Mouse (Mus musculus) neural tube, embryonic 14.5 days (tissue): ENCODE data around the gene Gle1. TPM values are rescaled to one million over a fixed set of nuclear protein-coding genes. Genes with fewer than 3 reads are reported as not detected.
A peak's percentile ranks its signal among the peaks of the same experiment; 100 is the strongest.
"Not testable (repeated sequence)": the region's sequence is repeated elsewhere in the genome, so short reads cannot be mapped to it uniquely, and the experiment has no call there.

Source experiments
- ATAC-seq: fragments of 200-750 bp; cut with Nextera tagmentation; 2 replicates; pipeline ENCODE4 v1.8.0; 2017; ENCODE audit warnings: low read depth, mild to moderate bottlenecking, moderate TSS enrichment, moderate library complexity
- H3K27ac ChIP-seq: fragments of 300-500 bp; sonication (generic); 2 replicates; pipeline ENCODE4 v1.5.1; 2014; ENCODE audit warnings: low read depth, mild to moderate bottlenecking, control low read depth, low read length, moderate library complexity, mixed read lengths
- H3K27me3 ChIP-seq: fragments of 300-500 bp; sonication (generic); 2 replicates; pipeline ENCODE4 v1.6.1; 2014; ENCODE audit warnings: low read length; ENCODE audit not compliant: control insufficient read depth, insufficient read depth
- H3K36me3 ChIP-seq: fragments of 300-500 bp; sonication (generic); 2 replicates; pipeline ENCODE4 v1.6.1; 2014; ENCODE audit warnings: low read length, mixed read lengths; ENCODE audit not compliant: control insufficient read depth, insufficient read depth
- H3K4me1 ChIP-seq: fragments of 300-500 bp; sonication (generic); 2 replicates; pipeline ENCODE4 v1.6.1; 2014; ENCODE audit warnings: low read length; ENCODE audit not compliant: control insufficient read depth, insufficient read depth
- H3K4me2 ChIP-seq: fragments of 300-500 bp; sonication (generic); 2 replicates; pipeline ENCODE4 v1.6.1; 2014; ENCODE audit warnings: mild to moderate bottlenecking, low read depth, low read length, control low read depth
- H3K4me3 ChIP-seq: fragments of 300-500 bp; sonication (generic); 2 replicates; pipeline ENCODE4 v1.5.1; 2014; ENCODE audit warnings: low read depth, low read length, control low read depth, mixed read lengths
- H3K9ac ChIP-seq: fragments of 300-500 bp; sonication (generic); replicated peaks from 2 replicates; pipeline ENCODE4 v1.6.1; 2014; ENCODE audit warnings: low read depth, mild to moderate bottlenecking, control low read depth, low read length, mixed read lengths
- H3K9me3 ChIP-seq: fragments of 300-500 bp; sonication (generic); 2 replicates; pipeline ENCODE4 v1.6.1; 2016; ENCODE audit warnings: low read length; ENCODE audit not compliant: control insufficient read depth
- WGBS: fragments of 180-500 bp; shearing (Covaris S2); extraction: QIAGEN DNeasy Blood & Tissue Kit; methylation state at CpG from one replicate; pipeline ENCODE4 v1.1.7; 2014; 5-methylcytosine and 5-hydroxymethylcytosine counted together
- polyA plus RNA-seq: library from polyadenylated mRNA; unstranded; fragments of >200 nt; fragmentation: Nextera tagmentation; extraction: Ambion mirVana; gene quantifications from 2 replicates; pipeline ENCODE4 v1.2.1, GENCODE M21; 2014

Gene Gle1
- polyA plus RNA-seq: 66.2 and 67.4 TPM in 2 replicates

DNA sequence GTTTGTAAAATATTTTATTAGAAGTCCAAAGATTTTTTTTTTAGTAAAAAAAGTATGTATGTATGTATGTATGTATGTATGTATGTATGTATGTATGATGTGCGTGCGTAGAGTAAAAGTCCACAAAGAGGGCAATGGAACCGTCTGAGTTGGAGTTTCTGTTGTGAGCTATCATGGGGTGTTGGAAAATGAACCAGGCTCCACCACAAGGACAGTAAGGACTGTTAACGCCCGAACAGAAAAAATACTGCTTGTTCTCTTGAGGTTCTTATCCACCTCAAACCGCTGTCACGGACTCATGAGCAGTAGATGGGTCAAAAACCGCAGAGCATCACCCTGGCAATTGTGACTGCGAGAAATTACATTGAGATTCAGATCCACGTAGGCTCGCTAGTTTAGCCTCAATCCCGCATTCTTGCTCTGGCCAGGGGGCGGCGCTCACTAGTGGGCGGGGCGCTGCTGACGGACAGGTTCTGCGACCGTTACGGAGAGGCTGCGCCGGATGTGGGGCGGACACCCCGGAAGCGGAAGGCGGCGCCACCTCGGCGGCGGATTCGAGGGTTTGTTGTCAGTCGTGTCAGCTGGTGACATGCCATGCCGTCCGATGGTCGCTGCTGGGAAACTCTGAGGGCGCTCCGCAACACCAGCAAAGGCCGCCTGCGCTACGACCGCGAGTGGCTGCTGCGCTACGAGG lies at the start of gene Gle1:
Gle1 (plus strand) TSS at position 521 of the 694 bp plus-strand sequence.
- Histone ChIP-seq H3K4me2 (peak within 1 kb of the TSS; percentile 73), H3K9ac (peak within 1 kb of the TSS; percentile 44; the same call in 1 of the 2 replicates), H3K27me3 (no peaks in the 10 kb centered on the region), H3K4me3 (peak within 1 kb of the TSS; percentile 90), H3K9me3 (no peaks in the 10 kb centered on the region), H3K36me3 (peaks cover 24% of the 10 kb centered on the region), H3K4me1 (peaks cover 5% of the 10 kb centered on the region), H3K27ac (peak within 1 kb of the TSS; percentile 78)
- 4% methylated on average over 44 of the region's 44 CpGs for WGBS
- ATAC-seq: peak; percentile 97

DNA sequence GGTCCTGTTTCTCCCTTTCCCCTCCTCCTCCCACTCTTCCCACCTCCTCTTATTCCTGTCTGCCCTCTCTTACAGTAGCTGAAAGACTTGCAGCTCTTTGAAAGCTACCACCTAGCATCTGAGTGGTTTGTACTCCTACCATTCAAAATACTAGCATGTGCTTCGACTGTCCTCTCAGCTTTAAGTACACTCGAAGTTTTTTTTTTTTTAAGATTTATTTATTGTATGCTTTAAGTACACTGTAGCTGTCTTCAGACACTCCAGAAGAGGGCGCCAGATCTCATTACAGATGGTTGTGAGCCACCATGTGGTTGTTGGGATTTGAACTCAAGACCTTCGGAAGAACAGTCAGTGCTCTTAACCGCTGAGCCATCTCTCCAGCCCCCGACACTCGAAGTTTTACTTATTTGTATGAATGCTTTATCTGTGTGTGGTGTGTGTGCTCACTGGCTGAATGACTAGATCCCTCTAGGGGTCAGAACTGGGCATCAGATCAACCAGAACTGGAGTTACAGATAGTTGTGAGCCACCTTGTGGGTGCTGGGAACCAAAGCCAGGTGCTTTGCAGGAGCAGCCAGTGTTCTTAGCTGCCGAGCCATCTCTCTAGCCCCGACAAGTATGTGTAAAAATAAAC lies 48.5 kb upstream of the Gle1 start:
- 87% methylated on average over 9 of the region's 9 CpGs for WGBS
- not testable (repeated sequence) for H3K9ac ChIP-seq, H3K4me3 ChIP-seq, H3K27ac ChIP-seq, ATAC-seq, H3K4me2 ChIP-seq, H3K9me3 ChIP-seq, H3K36me3 ChIP-seq, H3K27me3 ChIP-seq
- H3K4me1 ChIP-seq: peaks cover 13% of the 10 kb centered on the region

DNA sequence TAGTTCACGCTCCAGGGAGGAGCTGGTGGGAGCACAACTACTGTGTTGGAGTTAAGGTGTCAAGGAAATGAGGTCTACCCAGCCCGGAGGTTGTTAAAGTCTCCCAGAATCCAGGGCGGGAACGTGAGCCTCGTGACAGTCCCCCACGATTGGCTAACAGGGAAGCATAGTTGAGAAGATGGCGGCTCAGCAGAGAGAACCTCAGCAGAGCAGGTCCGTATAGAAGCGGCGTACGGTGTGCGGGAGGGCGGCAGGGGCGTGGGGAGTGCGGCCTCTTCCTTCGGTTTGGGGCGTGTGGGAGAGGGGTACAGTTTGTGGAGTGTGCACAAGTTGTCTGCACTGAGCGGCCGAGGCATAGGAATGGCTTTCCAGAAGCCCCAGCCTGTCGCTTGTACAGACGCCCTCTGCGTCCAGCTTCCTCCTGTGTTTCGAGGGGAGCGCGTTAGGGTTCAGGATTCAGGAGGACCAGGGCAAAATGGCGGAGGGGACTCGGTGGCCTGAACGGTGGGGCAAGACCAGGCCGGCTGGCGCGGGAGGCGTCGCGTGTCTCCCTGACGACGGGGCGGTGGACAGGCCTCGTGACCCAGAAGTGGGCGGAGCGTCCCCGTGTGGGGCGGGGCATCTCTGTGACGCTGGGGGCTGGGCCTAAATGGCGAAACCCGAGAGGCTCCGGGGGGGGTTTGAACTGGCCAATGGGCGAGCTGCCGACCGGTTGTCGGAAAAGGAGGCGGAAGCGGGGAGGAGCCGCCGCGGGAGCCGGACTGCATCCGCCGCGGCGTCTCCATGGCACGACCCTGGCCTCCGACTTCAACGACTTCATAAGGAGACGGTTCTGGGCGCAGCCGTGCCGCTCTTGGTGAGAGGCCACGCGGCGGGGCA lies 45.9 kb upstream of the Gle1 start, which contains the start of gene Odf2:
Odf2 (plus strand) TSS at position 156 of the 879 bp plus-strand sequence.
- H3K4me2 ChIP-seq: peak within 1 kb of the TSS; percentile 85
- peaks cover 14% of the 10 kb centered on the region for H3K4me1 ChIP-seq
- H3K27ac ChIP-seq: peak within 1 kb of the TSS; percentile 84
- 1% methylated on average over 67 of the region's 70 CpGs for WGBS
- no peaks in the 10 kb centered on the region for H3K9me3 ChIP-seq
- peaks cover 8% of the 10 kb centered on the region for H3K36me3 ChIP-seq
- peak within 1 kb of the TSS; percentile 89 for H3K9ac ChIP-seq
- H3K27me3 ChIP-seq: no peaks in the 10 kb centered on the region
- peak; percentile 90 for ATAC-seq
- peak within 1 kb of the TSS; percentile 97 for H3K4me3 ChIP-seq

DNA sequence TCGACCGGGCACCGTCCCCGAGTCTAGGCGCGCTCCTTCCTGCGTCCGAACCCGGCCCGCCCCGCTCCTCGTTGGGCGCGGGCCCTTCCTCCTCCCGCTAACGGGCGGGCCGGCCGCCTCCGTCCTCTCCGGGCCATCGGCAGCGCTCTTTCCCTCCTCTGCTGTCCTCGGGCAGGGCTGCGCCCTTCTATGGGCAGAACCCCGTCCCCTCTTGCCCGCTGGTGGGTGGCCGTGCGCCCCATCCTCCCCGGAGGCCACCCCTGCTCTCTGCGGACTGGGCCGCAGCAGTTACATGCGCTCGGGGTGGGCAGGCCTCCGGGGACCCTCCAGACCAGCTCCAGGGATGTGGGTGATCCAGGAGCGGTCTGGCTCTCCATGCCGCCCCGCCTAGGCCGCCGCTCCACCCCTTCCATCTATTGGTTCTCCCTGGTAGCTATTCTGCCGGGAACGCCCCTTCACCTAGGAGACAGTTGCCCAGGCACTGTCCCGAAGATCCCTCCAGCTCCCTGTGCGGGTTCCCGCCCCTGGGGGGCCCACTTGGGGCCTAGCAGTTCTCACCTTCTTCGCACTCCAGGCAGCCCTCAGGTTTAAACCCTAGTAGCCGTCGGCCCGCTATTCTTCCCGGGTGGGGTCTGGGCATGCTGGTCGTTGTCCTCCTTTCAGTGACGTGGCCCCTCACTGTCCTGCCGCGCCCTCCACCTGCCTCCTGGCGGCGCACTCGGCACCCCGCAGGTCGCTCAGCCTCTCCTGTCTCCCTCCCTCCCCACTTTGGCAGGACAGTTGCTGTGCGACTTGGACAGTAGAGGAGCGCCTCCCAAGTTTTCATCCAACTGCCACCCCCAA lies 45.0 kb upstream of the Gle1 start:
- Histone ChIP-seq H3K4me3 (peak overlapping the region; percentile 97), H3K4me2 (peak overlapping the region; percentile 73), H3K27ac (peak overlapping the region; percentile 84), H3K9me3 (no peaks in the 10 kb centered on the region), H3K36me3 (peaks cover 11% of the 10 kb centered on the region), H3K27me3 (no peaks in the 10 kb centered on the region), H3K4me1 (peaks cover 14% of the 10 kb centered on the region), H3K9ac (peak overlapping the region; percentile 89)
- ATAC-seq: peak; percentile 86
- WGBS: under 1% methylated on average over 55 of the region's 61 CpGs

DNA sequence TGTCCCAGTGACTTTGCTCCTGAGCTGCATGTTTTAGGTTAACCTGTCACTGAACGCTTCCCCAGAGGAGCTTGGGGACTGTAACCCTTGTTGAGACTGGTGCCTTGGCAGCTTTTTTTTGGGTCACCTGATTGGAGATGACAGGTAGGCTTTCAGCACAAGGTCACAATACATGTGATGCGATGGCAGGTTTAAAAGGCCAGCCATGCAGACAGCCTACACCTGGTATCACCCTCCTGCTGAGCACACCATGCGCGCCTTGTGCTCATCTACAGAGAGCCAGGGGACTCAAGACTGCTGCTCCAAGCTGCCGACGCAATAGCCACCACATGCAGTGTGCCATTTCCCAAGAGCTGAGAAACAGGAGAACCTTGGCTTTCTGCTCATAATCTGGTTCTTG lies 43.5 kb upstream of the Gle1 start:
- H3K9me3 ChIP-seq: no peaks in the 10 kb centered on the region
- H3K27ac ChIP-seq: no peak overlapping the region
- H3K36me3 ChIP-seq: peaks cover 25% of the 10 kb centered on the region
- no peak overlapping the region for H3K4me3 ChIP-seq
- 96% methylated on average over 6 of the region's 6 CpGs for WGBS
- peaks cover 14% of the 10 kb centered on the region for H3K4me1 ChIP-seq
- no peak overlapping the region for H3K4me2 ChIP-seq
- no peak overlapping the region for H3K9ac ChIP-seq
- no peak for ATAC-seq
- no peaks in the 10 kb centered on the region for H3K27me3 ChIP-seq

DNA sequence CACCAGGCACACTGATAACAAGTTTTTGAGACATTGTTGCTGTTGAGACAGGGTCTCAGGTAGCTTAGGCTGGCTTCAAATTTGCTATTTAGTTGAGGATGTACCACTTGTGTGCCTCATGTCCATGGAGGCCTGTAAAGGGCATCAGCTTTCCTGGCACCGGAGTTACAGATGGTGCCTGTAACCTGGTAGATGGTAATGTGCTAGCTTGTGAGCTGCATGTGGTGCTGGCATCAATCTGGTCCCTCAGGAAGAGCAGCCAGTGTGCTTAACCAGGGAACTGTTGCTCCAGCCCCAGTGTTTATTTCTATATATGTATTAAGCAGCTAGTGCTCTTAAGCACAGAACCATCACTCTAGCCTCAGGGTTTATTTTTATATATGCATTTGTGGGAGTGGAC lies 39.2 kb upstream of the Gle1 start:
- Histone ChIP-seq H3K9me3 (no peaks in the 10 kb centered on the region), H3K27me3 (no peaks in the 10 kb centered on the region), H3K4me3 (no peak overlapping the region), H3K36me3 (peaks cover 64% of the 10 kb centered on the region), H3K4me1 (0 out of 2 replicates have a peak, but pooled peaks cover 3% of the 10 kb centered on the region), H3K27ac (no peak overlapping the region), H3K9ac (no peak overlapping the region), H3K4me2 (no peak overlapping the region)
- no peak for ATAC-seq
- WGBS: 91% methylated on average over 1 of the region's 1 CpGs

DNA sequence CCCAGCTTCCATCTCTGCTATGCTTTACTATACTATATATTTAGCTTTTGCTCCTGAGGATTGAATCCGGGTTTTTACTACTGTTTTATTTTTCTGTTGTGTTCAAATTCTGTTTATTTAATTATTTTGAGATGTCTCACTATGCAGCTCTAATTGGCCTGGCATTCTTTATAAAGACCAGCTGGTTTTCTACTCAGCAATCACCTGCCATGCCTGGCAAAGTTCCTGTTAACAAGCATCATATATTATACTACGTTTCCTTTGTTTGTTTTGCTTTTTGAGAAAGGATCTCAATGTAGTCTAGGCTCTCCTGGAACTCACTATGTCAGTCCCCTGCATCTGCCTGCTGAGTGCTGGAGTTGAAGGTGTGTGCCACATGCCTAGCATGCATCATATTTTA lies 37.9 kb upstream of the Gle1 start:
- Histone ChIP-seq H3K36me3 (peaks cover 77% of the 10 kb centered on the region), H3K27me3 (no peaks in the 10 kb centered on the region), H3K4me2 (no peak overlapping the region), H3K27ac (no peak overlapping the region), H3K4me1 (no peaks in the 10 kb centered on the region), H3K9ac (no peak overlapping the region), H3K4me3 (no peak overlapping the region), H3K9me3 (no peaks in the 10 kb centered on the region)
- 82% methylated on average over 2 of the region's 2 CpGs for WGBS
- ATAC-seq: no peak

DNA sequence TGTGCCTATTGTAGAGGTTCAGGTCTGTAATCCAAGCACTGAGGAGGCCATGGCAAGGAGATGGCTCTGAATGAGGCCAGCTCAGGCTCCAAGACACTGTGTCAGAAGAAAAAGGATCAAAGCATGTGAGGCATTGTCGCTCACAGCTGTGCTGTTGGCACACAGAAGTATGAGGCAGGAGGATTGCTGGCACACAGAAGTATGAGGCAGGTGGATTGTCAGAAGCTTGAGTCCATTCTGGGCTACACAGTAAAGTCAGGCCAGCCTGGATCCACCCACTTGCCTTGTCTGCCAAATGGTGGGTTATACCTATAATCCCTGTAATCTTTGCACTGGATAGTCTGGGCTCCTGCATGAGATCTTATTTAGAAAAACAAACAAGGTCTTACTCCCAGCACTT lies 37.1 kb upstream of the Gle1 start:
- H3K27ac ChIP-seq: no peak overlapping the region
- no peaks in the 10 kb centered on the region for H3K4me1 ChIP-seq
- no peak for ATAC-seq
- no peak overlapping the region for H3K4me3 ChIP-seq
- H3K4me2 ChIP-seq: no peak overlapping the region
- WGBS: 95% methylated on average over 1 of the region's 1 CpGs
- H3K36me3 ChIP-seq: peaks cover 84% of the 10 kb centered on the region
- H3K9me3 ChIP-seq: no peaks in the 10 kb centered on the region
- H3K27me3 ChIP-seq: no peaks in the 10 kb centered on the region
- no peak overlapping the region for H3K9ac ChIP-seq
